Mouse (Mus musculus): ENCODE measurements at regions not wholly inside any gene's neighbourhood (a gene's known extent, or its start where the extent isn't known, plus 50 kb on each side); places are given as distances from the start of the nearest gene placed in this dataset.
A peak's percentile ranks its signal among the peaks of the same experiment; 100 is the strongest.

DNA sequence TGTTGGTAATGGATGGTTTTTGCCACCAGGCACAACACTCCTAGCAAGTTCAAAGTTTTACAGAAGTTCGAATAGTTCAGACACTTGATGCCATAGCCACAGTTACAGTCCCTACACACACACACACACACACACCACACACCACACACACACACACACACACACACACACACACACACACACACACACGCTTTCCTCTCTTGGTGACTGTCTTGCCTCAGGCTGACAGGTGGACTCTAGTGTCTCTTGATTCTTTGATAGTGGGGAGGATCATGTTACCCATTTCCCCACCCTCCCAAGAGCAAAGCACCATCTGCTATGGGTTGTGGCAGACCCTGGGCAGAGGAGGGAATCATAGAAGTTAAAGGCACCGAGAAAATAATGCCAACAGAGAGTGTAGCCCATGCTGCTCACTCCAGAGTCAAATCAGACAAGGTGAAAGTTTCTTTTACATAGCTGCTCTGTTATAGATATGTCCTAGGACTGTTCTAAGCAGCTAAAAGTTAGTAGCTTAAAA lies 75.9 kb downstream of the Klhl25 start:
- no peaks in the 10 kb centered on the region for H3K36me3 ChIP-seq (ENCODE audit: control insufficient read depth, insufficient read depth, low read length)
- H3K27me3 ChIP-seq (ENCODE audit: control insufficient read depth, insufficient read depth, low read length), result no peaks in the 10 kb centered on the region
- H3K4me1 ChIP-seq (ENCODE audit: control insufficient read depth, insufficient read depth, low read length), result no peaks in the 10 kb centered on the region
- ATAC-seq (ENCODE audit: low read depth), result no peak
- 76% methylated on average over 3 of the region's 3 CpGs for WGBS
- no peak overlapping the region for H3K4me3 ChIP-seq (ENCODE audit: low read depth, low read length)
- H3K9ac ChIP-seq (replicated peaks; ENCODE audit: low read depth, low read length), result no peak overlapping the region
- no peak overlapping the region for H3K4me2 ChIP-seq (ENCODE audit: low read depth, low read length)
- no peak overlapping the region for H3K27ac ChIP-seq (ENCODE audit: low read depth, low read length)
- H3K9me3 ChIP-seq (ENCODE audit: control insufficient read depth, low read length), result no peaks in the 10 kb centered on the region

DNA sequence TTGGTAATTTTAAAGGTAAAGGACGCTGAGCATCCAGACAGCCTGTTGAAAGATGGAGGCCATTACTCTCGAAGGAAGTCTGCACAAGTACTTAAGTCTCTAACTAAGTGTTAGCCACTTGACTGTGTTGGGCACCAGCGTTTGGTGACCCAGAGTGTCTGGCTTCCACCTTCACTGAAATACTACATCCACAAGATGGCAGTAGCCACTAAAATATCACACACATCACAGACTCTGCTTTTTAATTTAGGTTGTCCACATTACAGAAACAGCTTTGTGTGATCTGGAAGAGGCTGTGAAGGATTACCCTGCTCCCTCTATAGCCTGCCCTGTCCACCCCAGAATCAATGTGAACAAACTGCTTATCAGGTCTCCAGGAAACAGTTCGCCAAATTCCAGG lies 79.4 kb downstream of the Klhl25 start:
- peak; percentile 84 for ATAC-seq (ENCODE audit: low read depth)
- Histone ChIP-seq H3K27me3 (ENCODE audit: control insufficient read depth, insufficient read depth, low read length) (no peaks in the 10 kb centered on the region), H3K9me3 (ENCODE audit: control insufficient read depth, low read length) (no peaks in the 10 kb centered on the region), H3K4me2 (ENCODE audit: low read depth, low read length) (no peak overlapping the region), H3K4me1 (ENCODE audit: control insufficient read depth, insufficient read depth, low read length) (no peaks in the 10 kb centered on the region), H3K4me3 (ENCODE audit: low read depth, low read length) (no peak overlapping the region), H3K27ac (ENCODE audit: low read depth, low read length) (no peak overlapping the region), H3K9ac (replicated peaks; ENCODE audit: low read depth, low read length) (no peak overlapping the region), H3K36me3 (ENCODE audit: control insufficient read depth, insufficient read depth, low read length) (no peaks in the 10 kb centered on the region)
- 28% methylated on average over 4 of the region's 4 CpGs for WGBS

GRCm38 (mm10) chr7:75943844-75944243 lies 95.7 kb downstream of the Klhl25 start:
- Histone ChIP-seq H3K4me1 (ENCODE audit: control insufficient read depth, insufficient read depth, low read length) (no peaks in the 10 kb centered on the region), H3K9me3 (ENCODE audit: control insufficient read depth, low read length) (no peaks in the 10 kb centered on the region), H3K27ac (ENCODE audit: low read depth, low read length) (no peak overlapping the region), H3K4me3 (ENCODE audit: low read depth, low read length) (no peak overlapping the region), H3K4me2 (ENCODE audit: low read depth, low read length) (no peak overlapping the region), H3K36me3 (ENCODE audit: control insufficient read depth, insufficient read depth, low read length) (no peaks in the 10 kb centered on the region), H3K9ac (replicated peaks; ENCODE audit: low read depth, low read length) (no peak overlapping the region), H3K27me3 (ENCODE audit: control insufficient read depth, insufficient read depth, low read length) (no peaks in the 10 kb centered on the region)
- ATAC-seq (ENCODE audit: low read depth), result peak; percentile 28; the same call in 1 of the 2 replicates
- 6% methylated on average over 3 of the region's 3 CpGs for WGBS

DNA sequence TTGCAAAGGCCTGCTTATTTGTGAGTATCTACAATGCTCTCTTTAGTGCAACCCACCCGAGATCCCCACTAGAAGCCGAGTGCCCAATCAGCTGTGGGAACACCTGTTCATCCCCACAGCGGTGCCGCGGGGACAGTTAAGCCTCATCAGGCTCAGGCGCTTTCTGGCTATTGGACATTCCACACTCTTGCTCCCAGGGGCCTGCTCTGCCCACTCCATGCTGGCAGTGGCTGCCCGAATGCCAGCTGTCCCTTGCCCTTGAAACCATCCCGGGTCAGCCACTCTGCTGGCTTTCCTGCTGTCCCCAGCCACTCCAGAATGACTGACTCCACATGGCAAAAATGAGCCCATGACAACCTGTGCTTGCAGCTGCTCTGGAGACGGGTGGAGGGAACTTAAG lies 107.6 kb downstream of the Klhl25 start:
- Histone ChIP-seq H3K36me3 (ENCODE audit: control insufficient read depth, insufficient read depth, low read length) (no peaks in the 10 kb centered on the region), H3K9me3 (ENCODE audit: control insufficient read depth, low read length) (no peaks in the 10 kb centered on the region), H3K27me3 (ENCODE audit: control insufficient read depth, insufficient read depth, low read length) (no peaks in the 10 kb centered on the region), H3K4me1 (ENCODE audit: control insufficient read depth, insufficient read depth, low read length) (no peaks in the 10 kb centered on the region), H3K4me3 (ENCODE audit: low read depth, low read length) (no peak overlapping the region), H3K4me2 (ENCODE audit: low read depth, low read length) (no peak overlapping the region), H3K9ac (replicated peaks; ENCODE audit: low read depth, low read length) (no peak overlapping the region), H3K27ac (ENCODE audit: low read depth, low read length) (no peak overlapping the region)
- 60% methylated on average over 9 of the region's 9 CpGs for WGBS
- ATAC-seq (ENCODE audit: low read depth), result no peak

GRCm38 (mm10) chr7:75957366-75957765 lies 109.3 kb downstream of the Klhl25 start:
- Histone ChIP-seq H3K9me3 (ENCODE audit: control insufficient read depth, low read length) (no peaks in the 10 kb centered on the region), H3K27ac (ENCODE audit: low read depth, low read length) (no peak overlapping the region), H3K4me2 (ENCODE audit: low read depth, low read length) (no peak overlapping the region), H3K9ac (replicated peaks; ENCODE audit: low read depth, low read length) (no peak overlapping the region), H3K4me3 (ENCODE audit: low read depth, low read length) (no peak overlapping the region), H3K36me3 (ENCODE audit: control insufficient read depth, insufficient read depth, low read length) (no peaks in the 10 kb centered on the region), H3K27me3 (ENCODE audit: control insufficient read depth, insufficient read depth, low read length) (no peaks in the 10 kb centered on the region), H3K4me1 (ENCODE audit: control insufficient read depth, insufficient read depth, low read length) (no peaks in the 10 kb centered on the region)
- WGBS, result 89% methylated on average over 5 of the region's 5 CpGs
- ATAC-seq (ENCODE audit: low read depth), result no peak

GRCm38 (mm10) chr7:75959903-75960620 lies 112.0 kb downstream of the Klhl25 start:
- Histone ChIP-seq H3K9me3 (ENCODE audit: control insufficient read depth, low read length) (no peaks in the 10 kb centered on the region), H3K4me3 (ENCODE audit: low read depth, low read length) (no peak overlapping the region), H3K27ac (ENCODE audit: low read depth, low read length) (no peak overlapping the region), H3K27me3 (ENCODE audit: control insufficient read depth, insufficient read depth, low read length) (no peaks in the 10 kb centered on the region), H3K9ac (replicated peaks; ENCODE audit: low read depth, low read length) (no peak overlapping the region), H3K4me2 (ENCODE audit: low read depth, low read length) (no peak overlapping the region), H3K36me3 (ENCODE audit: control insufficient read depth, insufficient read depth, low read length) (no peaks in the 10 kb centered on the region), H3K4me1 (ENCODE audit: control insufficient read depth, insufficient read depth, low read length) (no peaks in the 10 kb centered on the region)
- WGBS, result 82% methylated on average over 14 of the region's 14 CpGs
- ATAC-seq (ENCODE audit: low read depth), result no peak

DNA sequence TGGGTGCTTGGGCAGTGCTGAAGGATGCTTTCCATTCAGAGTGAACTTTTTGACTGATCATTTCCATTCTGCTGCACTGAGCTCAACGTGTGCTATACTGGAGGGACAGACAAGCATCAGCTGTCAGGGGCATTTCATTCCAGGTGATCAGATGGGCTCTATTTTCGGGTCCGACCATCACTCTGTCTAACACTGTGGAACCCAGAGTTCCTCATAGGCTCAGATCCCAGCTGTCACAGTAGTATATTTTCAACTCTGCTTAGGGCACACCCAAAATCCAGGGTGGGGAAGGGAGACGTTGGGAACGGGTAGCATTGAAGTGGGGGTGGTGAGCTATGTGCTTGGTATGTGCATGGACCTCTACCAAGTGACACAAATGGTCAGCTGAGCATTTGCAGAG lies 120.1 kb downstream of the Klhl25 start:
- WGBS, result 91% methylated on average over 5 of the region's 5 CpGs
- H3K4me1 ChIP-seq (ENCODE audit: control insufficient read depth, insufficient read depth, low read length), result no peaks in the 10 kb centered on the region
- H3K27ac ChIP-seq (ENCODE audit: low read depth, low read length), result no peak overlapping the region
- no peaks in the 10 kb centered on the region for H3K36me3 ChIP-seq (ENCODE audit: control insufficient read depth, insufficient read depth, low read length)
- no peaks in the 10 kb centered on the region for H3K27me3 ChIP-seq (ENCODE audit: control insufficient read depth, insufficient read depth, low read length)
- H3K4me2 ChIP-seq (ENCODE audit: low read depth, low read length), result no peak overlapping the region
- ATAC-seq (ENCODE audit: low read depth), result no peak
- no peaks in the 10 kb centered on the region for H3K9me3 ChIP-seq (ENCODE audit: control insufficient read depth, low read length)
- no peak overlapping the region for H3K9ac ChIP-seq (replicated peaks; ENCODE audit: low read depth, low read length)
- no peak overlapping the region for H3K4me3 ChIP-seq (ENCODE audit: low read depth, low read length)

DNA sequence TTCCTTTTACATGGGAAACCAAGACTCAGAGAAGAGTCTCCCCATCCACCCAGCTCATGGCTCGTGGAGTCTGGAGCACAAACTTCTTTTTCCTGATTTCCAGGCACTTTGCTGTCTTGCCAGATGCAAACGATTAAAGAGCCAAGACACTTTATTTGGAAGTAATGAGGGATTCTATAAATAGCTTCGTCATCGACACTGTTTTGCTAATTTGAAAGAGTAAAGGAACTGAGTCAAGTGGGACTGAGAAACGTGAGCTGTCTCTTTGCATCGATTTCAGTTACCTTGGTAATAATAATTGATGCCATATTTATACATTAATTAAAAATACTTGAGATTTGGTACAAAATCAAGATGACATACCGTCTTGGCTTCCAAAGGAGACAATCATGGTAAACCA lies 122.8 kb downstream of the Klhl25 start:
- whole genome bisulfite sequencing, result 87% methylated on average over 7 of the region's 7 CpGs
- H3K27me3 ChIP-seq (ENCODE audit: control insufficient read depth, insufficient read depth, low read length), result no peaks in the 10 kb centered on the region
- no peak overlapping the region for H3K9ac ChIP-seq (replicated peaks; ENCODE audit: low read depth, low read length)
- H3K36me3 ChIP-seq (ENCODE audit: control insufficient read depth, insufficient read depth, low read length), result no peaks in the 10 kb centered on the region
- H3K4me3 ChIP-seq (ENCODE audit: low read depth, low read length), result no peak overlapping the region
- H3K9me3 ChIP-seq (ENCODE audit: control insufficient read depth, low read length), result no peaks in the 10 kb centered on the region
- H3K27ac ChIP-seq (ENCODE audit: low read depth, low read length), result no peak overlapping the region
- H3K4me2 ChIP-seq (ENCODE audit: low read depth, low read length), result no peak overlapping the region
- no peaks in the 10 kb centered on the region for H3K4me1 ChIP-seq (ENCODE audit: control insufficient read depth, insufficient read depth, low read length)
- no peak for ATAC-seq (ENCODE audit: low read depth)

GRCm38 (mm10) chr7:75971706-75972105 lies 123.6 kb downstream of the Klhl25 start:
- Histone ChIP-seq H3K4me1 (ENCODE audit: control insufficient read depth, insufficient read depth, low read length) (no peaks in the 10 kb centered on the region), H3K4me2 (ENCODE audit: low read depth, low read length) (no peak overlapping the region), H3K27ac (ENCODE audit: low read depth, low read length) (no peak overlapping the region), H3K36me3 (ENCODE audit: control insufficient read depth, insufficient read depth, low read length) (no peaks in the 10 kb centered on the region), H3K4me3 (ENCODE audit: low read depth, low read length) (no peak overlapping the region), H3K27me3 (ENCODE audit: control insufficient read depth, insufficient read depth, low read length) (no peaks in the 10 kb centered on the region), H3K9ac (replicated peaks; ENCODE audit: low read depth, low read length) (no peak overlapping the region), H3K9me3 (ENCODE audit: control insufficient read depth, low read length) (no peaks in the 10 kb centered on the region)
- ATAC-seq (ENCODE audit: low read depth), result no peak
- WGBS, result 94% methylated on average over 3 of the region's 3 CpGs

Measured in neural tube, embryonic 14.5 days (tissue).